Mouse (Mus musculus) heart, embryonic 11.5 days (tissue): ENCODE measurements around the gene Sec24b. TPM values are rescaled to one million over a fixed set of nuclear protein-coding genes. Genes with fewer than 3 reads are reported as not detected.
A peak's percentile ranks its signal among the peaks of the same experiment; 100 is the strongest.

ENCODE experiments used
- ATAC-seq: fragments of 200-750 bp; cut with Nextera tagmentation; replicated peaks from 2 replicates; pipeline ENCODE4 v1.8.0; 2017; ENCODE audit warnings: moderate library complexity; ENCODE audit not compliant: insufficient number of reproducible peaks, low FRiP score, low TSS enrichment
- H3K27ac ChIP-seq: fragments of 300-500 bp; sonication (generic); 2 replicates; pipeline ENCODE4 v1.5.1; 2014; ENCODE audit warnings: mild to moderate bottlenecking, low read depth, low read length
- H3K27me3 ChIP-seq: fragments of 300-500 bp; sonication (generic); 2 replicates; pipeline ENCODE4 v1.6.1; 2014; ENCODE audit warnings: mild to moderate bottlenecking, low read length, mixed read lengths; ENCODE audit not compliant: control insufficient read depth, insufficient read depth
- H3K36me3 ChIP-seq: fragments of 300-500 bp; sonication (generic); 2 replicates; pipeline ENCODE4 v1.6.1; 2014; ENCODE audit warnings: mild to moderate bottlenecking, low read length, moderate library complexity, mixed read lengths; ENCODE audit not compliant: control insufficient read depth, insufficient read depth
- H3K4me1 ChIP-seq: fragments of 300-500 bp; sonication (generic); 2 replicates; pipeline ENCODE4 v1.6.1; 2014; ENCODE audit warnings: low read length; ENCODE audit not compliant: control insufficient read depth, insufficient read depth
- H3K4me2 ChIP-seq: fragments of 300-500 bp; sonication (generic); 2 replicates; pipeline ENCODE4 v1.6.1; 2014; ENCODE audit warnings: mild to moderate bottlenecking, moderate library complexity
- H3K4me3 ChIP-seq: fragments of 300-500 bp; sonication (generic); 2 replicates; pipeline ENCODE4 v1.5.1; 2014; ENCODE audit warnings: low read depth, low read length
- H3K9ac ChIP-seq: fragments of 300-500 bp; sonication (generic); 2 replicates; pipeline ENCODE4 v1.6.1; 2014; ENCODE audit warnings: mild to moderate bottlenecking, low read depth, low read length, moderate library complexity
- H3K9me3 ChIP-seq: fragments of 300-500 bp; sonication (generic); replicated peaks from 2 replicates; pipeline ENCODE4 v1.6.1; 2016; ENCODE audit warnings: low read length; ENCODE audit not compliant: control insufficient read depth
- WGBS: fragments of 180-500 bp; shearing (Covaris S2); extraction: QIAGEN DNeasy Blood & Tissue Kit; methylation state at CpG from one replicate; pipeline ENCODE4 v1.1.7; 2014; ENCODE audit not compliant: insufficient replicate concordance; 5-methylcytosine and 5-hydroxymethylcytosine counted together
- polyA plus RNA-seq: library from polyadenylated mRNA; unstranded; fragments of >200 nt; fragmentation: Nextera tagmentation; extraction: Ambion mirVana; gene quantifications from 2 replicates; pipeline ENCODE4 v1.2.1, GENCODE M21; 2014

Sec24b gene
- polyA plus RNA-seq, 1 experiment from 2014 or later, result 27.9 TPM

- 39% methylated on average over 6 of the region's 6 CpGs for WGBS
- H3K36me3 ChIP-seq, result peaks cover 9% of the 10 kb centered on the region
Observed at GRCm38 (mm10) chr3:129979510-129979909, 81.8 kb downstream of the Sec24b start.

GRCm38 (mm10) chr3:129978716-129979115, 82.6 kb downstream of the Sec24b start:
- 86% methylated on average over 9 of the region's 9 CpGs for WGBS
- Histone ChIP-seq H3K9ac (no peak overlapping the region), H3K27ac (no peak overlapping the region), H3K4me3 (no peak overlapping the region), H3K27me3 (no peaks in the 10 kb centered on the region), H3K36me3 (peaks cover 8% of the 10 kb centered on the region), H3K9me3 (no peaks in the 10 kb centered on the region), H3K4me1 (no peaks in the 10 kb centered on the region; the same call in 1 of the 2 replicates), H3K4me2 (no peak overlapping the region)
- no peak for ATAC-seq

More at GRCm38 (mm10) chr3:129979510-129979909, 81.8 kb downstream of the Sec24b start:
- Histone ChIP-seq H3K9ac (no peak overlapping the region), H3K4me1 (no peaks in the 10 kb centered on the region; the same call in 1 of the 2 replicates), H3K4me3 (no peak overlapping the region), H3K27me3 (no peaks in the 10 kb centered on the region), H3K9me3 (no peaks in the 10 kb centered on the region), H3K27ac (no peak overlapping the region), H3K4me2 (no peak overlapping the region)
- ATAC-seq, result no peak

GRCm38 (mm10) chr3:129976317-129976716, 85.0 kb downstream of the Sec24b start:
- no peak overlapping the region for H3K4me3 ChIP-seq
- WGBS, result 66% methylated on average over 5 of the region's 5 CpGs
- no peak for ATAC-seq
- no peaks in the 10 kb centered on the region for H3K27me3 ChIP-seq
- H3K27ac ChIP-seq, result no peak overlapping the region
- H3K9ac ChIP-seq, result no peak overlapping the region
- no peak overlapping the region for H3K4me2 ChIP-seq
- no peaks in the 10 kb centered on the region for H3K4me1 ChIP-seq
- H3K36me3 ChIP-seq, result no peaks in the 10 kb centered on the region
- no peaks in the 10 kb centered on the region for H3K9me3 ChIP-seq

- Histone ChIP-seq H3K4me3 (peak overlapping the region; percentile 70), H3K9ac (peak overlapping the region; percentile 67; the same call in 1 of the 2 replicates), H3K27ac (no peak overlapping the region), H3K27me3 (peaks cover 11% of the 10 kb centered on the region), H3K4me1 (peaks cover 6% of the 10 kb centered on the region; the same call in 1 of the 2 replicates), H3K36me3 (no peaks in the 10 kb centered on the region), H3K9me3 (no peaks in the 10 kb centered on the region), H3K4me2 (peak overlapping the region; percentile 100)
- ATAC-seq, result no peak
- 11% methylated on average over 19 of the region's 19 CpGs for WGBS
Observed at GRCm38 (mm10) chr3:129970529-129971515, 90.5 kb downstream of the Sec24b start.

GRCm38 (mm10) chr3:129969432-129970395, 91.6 kb downstream of the Sec24b start, which contains the start of gene Mcub:
Gene Mcub, minus strand, starts transcription at chr3:129970206.
- H3K4me2 ChIP-seq, result peak within 1 kb of the TSS; percentile 100
- peak; percentile 61 for ATAC-seq
- under 1% methylated on average over 63 of the region's 63 CpGs for WGBS
- peaks cover 6% of the 10 kb centered on the region; the same call in 1 of the 2 replicates for H3K4me1 ChIP-seq
- no peak within 1 kb of the TSS for H3K27ac ChIP-seq
- H3K27me3 ChIP-seq, result peaks cover 11% of the 10 kb centered on the region
- no peaks in the 10 kb centered on the region for H3K9me3 ChIP-seq
- peak within 1 kb of the TSS; percentile 70 for H3K4me3 ChIP-seq
- H3K9ac ChIP-seq, result peak within 1 kb of the TSS; percentile 67
- no peaks in the 10 kb centered on the region for H3K36me3 ChIP-seq

GRCm38 (mm10) chr3:129969031-129969430, 92.3 kb downstream of the Sec24b start:
- Histone ChIP-seq H3K4me1 (peaks cover 6% of the 10 kb centered on the region; the same call in 1 of the 2 replicates), H3K27ac (no peak overlapping the region), H3K4me3 (peak overlapping the region; percentile 70), H3K4me2 (peak overlapping the region; percentile 100), H3K9ac (no peak overlapping the region), H3K36me3 (no peaks in the 10 kb centered on the region), H3K9me3 (no peaks in the 10 kb centered on the region), H3K27me3 (peaks cover 11% of the 10 kb centered on the region)
- ATAC-seq, result no peak
- 33% methylated on average over 10 of the region's 10 CpGs for WGBS

GRCm38 (mm10) chr3:129967874-129968273, 93.5 kb downstream of the Sec24b start:
- 77% methylated on average over 9 of the region's 9 CpGs for WGBS
- no peak overlapping the region for H3K4me3 ChIP-seq

GRCm38 (mm10) chr3:129964681-129965080, 96.7 kb downstream of the Sec24b start:
- no peak overlapping the region for H3K4me2 ChIP-seq
- no peak overlapping the region for H3K9ac ChIP-seq
- no peak overlapping the region for H3K4me3 ChIP-seq
- peaks cover 9% of the 10 kb centered on the region for H3K27me3 ChIP-seq
- WGBS, result 83% methylated on average over 8 of the region's 8 CpGs
- ATAC-seq, result no peak
- H3K9me3 ChIP-seq, result no peaks in the 10 kb centered on the region
- H3K36me3 ChIP-seq, result no peaks in the 10 kb centered on the region
- H3K4me1 ChIP-seq, result peaks cover 6% of the 10 kb centered on the region; the same call in 1 of the 2 replicates
- H3K27ac ChIP-seq, result no peak overlapping the region

More at GRCm38 (mm10) chr3:129967874-129968273, 93.5 kb downstream of the Sec24b start:
- no peak for ATAC-seq
- Histone ChIP-seq H3K9me3 (no peaks in the 10 kb centered on the region), H3K36me3 (no peaks in the 10 kb centered on the region), H3K27me3 (peaks cover 11% of the 10 kb centered on the region), H3K4me1 (peaks cover 6% of the 10 kb centered on the region; the same call in 1 of the 2 replicates), H3K4me2 (no peak overlapping the region), H3K9ac (no peak overlapping the region), H3K27ac (no peak overlapping the region)
